Mouse (Mus musculus) lung, adult 10 weeks (tissue): ENCODE results near the gene Cd81. TPM values are rescaled to one million over a fixed set of nuclear protein-coding genes. Genes with fewer than 3 reads are reported as not detected.

ENCODE experiments used
- polyA plus RNA-seq: library from polyadenylated mRNA; stranded (reverse); fragments of 350-450 nt; fragmentation: Illumina TruSeq; extraction: RNeasy Lipid Tissue Mini Kit (QIAGEN cat#74804); gene quantifications from one replicate; pipeline ENCODE4 v1.2.3, GENCODE M21; 2014; ENCODE audit warnings: low read depth, low replicate concordance; ENCODE audit not compliant: insufficient read depth

Cd81 gene
- 294 TPM for polyA plus RNA-seq

GRCm38 (mm10) chr7:143052626-143053007, at the start of gene Cd81:
Gene Cd81, plus strand, starts transcription at chr7:143052739.

GRCm38 (mm10) chr7:143004727-143005343, 47.7 kb upstream of the Cd81 start, which contains the start of gene Tspan32:
Gene Tspan32, plus strand, starts transcription at chr7:143005046.

GRCm38 (mm10) chr7:143068882-143069591, 16.5 kb downstream of the Cd81 start, which contains the start of gene Tssc4:
Gene Tssc4, plus strand, starts transcription at chr7:143069249.

GRCm38 (mm10) chr7:143094592-143095553, 42.3 kb downstream of the Cd81 start, which contains the start of gene Trpm5:
Gene Trpm5, minus strand, starts transcription at chr7:143094642.

GRCm38 (mm10) chr7:143106062-143106461, 53.5 kb downstream of the Cd81 start, which contains the start of gene Kcnq1:
Gene Kcnq1, plus strand, starts transcription at chr7:143106362.

Other genes with a start within 250 kb of the Cd81 start
- gene Th, start 121.6 kb upstream of the Cd81 start, polyA plus RNA-seq, result not detected
- gene Ascl2, start 83.5 kb upstream of the Cd81 start, polyA plus RNA-seq, result 0.19 TPM
- 12.8 TPM for gene Tspan32, start 47.7 kb upstream of the Cd81 start, polyA plus RNA-seq
- 36.2 TPM for gene Tssc4, start 16.5 kb downstream of the Cd81 start, polyA plus RNA-seq
- gene Trpm5, start 41.9 kb downstream of the Cd81 start, polyA plus RNA-seq, result 0.24 TPM
- gene Kcnq1, start 53.6 kb downstream of the Cd81 start, polyA plus RNA-seq, result 15.0 TPM